Mouse (Mus musculus) forebrain, embryonic 13.5 days (tissue): ENCODE data around the gene Sypl. TPM values are rescaled to one million over a fixed set of nuclear protein-coding genes. Genes with fewer than 3 reads are reported as not detected.
"Not testable (repeated sequence)": the region's sequence is repeated elsewhere in the genome, so short reads cannot be mapped to it uniquely, and the experiment has no call there.

Experiments
- ATAC-seq: fragments of 200-750 bp; cut with Nextera tagmentation; 2 replicates; pipeline ENCODE4 v1.8.0; 2017
- H3K27ac ChIP-seq: fragments of 300-500 bp; sonication (generic); 2 replicates; pipeline ENCODE4 v1.5.1; 2015; ENCODE audit warnings: inconsistent platforms, mild to moderate bottlenecking, moderate library complexity
- H3K27me3 ChIP-seq: fragments of 300-500 bp; sonication (generic); 2 replicates; pipeline ENCODE4 v1.6.1; 2015; ENCODE audit warnings: mild to moderate bottlenecking, inconsistent platforms
- H3K36me3 ChIP-seq: fragments of 300-500 bp; sonication (generic); 2 replicates; pipeline ENCODE4 v1.6.1; 2015; ENCODE audit warnings: mild to moderate bottlenecking, inconsistent platforms; ENCODE audit not compliant: poor library complexity, severe bottlenecking
- H3K4me1 ChIP-seq: fragments of 300-500 bp; sonication (generic); 2 replicates; pipeline ENCODE4 v1.6.1; 2015; ENCODE audit warnings: inconsistent platforms
- H3K4me2 ChIP-seq: fragments of 300-500 bp; sonication (generic); 2 replicates; pipeline ENCODE4 v1.6.1; 2015; ENCODE audit warnings: inconsistent platforms, mild to moderate bottlenecking, moderate library complexity
- H3K4me3 ChIP-seq: fragments of 300-500 bp; sonication (generic); 2 replicates; pipeline ENCODE4 v1.5.1; 2015; ENCODE audit warnings: mild to moderate bottlenecking, inconsistent platforms
- H3K9ac ChIP-seq: fragments of 300-500 bp; sonication (generic); 2 replicates; pipeline ENCODE4 v1.6.1; 2015; ENCODE audit warnings: mild to moderate bottlenecking, inconsistent platforms
- H3K9me3 ChIP-seq: fragments of 300-500 bp; sonication (generic); replicated peaks from 2 replicates; pipeline ENCODE4 v1.6.1; 2016; ENCODE audit warnings: inconsistent platforms
- whole genome bisulfite sequencing: fragments of 180-500 bp; shearing (Covaris S2); methylation state at CpG from one replicate; pipeline ENCODE4 v1.1.7; 2015; 5-methylcytosine and 5-hydroxymethylcytosine counted together
- polyA plus RNA-seq: library from polyadenylated mRNA; unstranded; fragments of >200 nt; fragmentation: Nextera tagmentation; extraction: Ambion mirVana; gene quantifications from 2 replicates; pipeline ENCODE4 v1.2.1, GENCODE M21; 2015

Gene Sypl
- polyA plus RNA-seq, 1 experiment from 2014 or later, result 41.2 TPM

DNA sequence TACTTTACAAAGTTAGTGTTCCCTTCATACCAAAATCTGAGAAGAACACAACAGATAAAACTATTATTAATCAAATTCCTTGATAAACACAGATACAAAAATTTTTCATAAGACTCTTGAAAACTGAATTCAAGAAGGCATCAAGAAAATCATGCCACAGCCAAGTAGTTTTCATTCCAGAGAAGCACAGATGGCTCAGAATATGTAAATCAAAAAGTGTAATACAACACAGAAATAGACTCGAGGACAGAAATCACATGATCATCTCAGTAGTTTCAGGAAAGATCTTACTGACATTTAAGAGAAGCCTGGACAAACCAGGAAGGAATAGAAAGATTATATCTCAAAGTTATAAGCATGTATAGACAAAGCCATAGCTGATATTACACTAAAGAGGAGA, 32.6 kb downstream of the Sypl start:
- 72% methylated on average over 1 of the region's 1 CpGs for WGBS
- Histone ChIP-seq H3K4me1 (0 out of 2 replicates have a peak, but pooled peaks cover 5% of the 10 kb centered on the region), H3K27me3 (no peaks in the 10 kb centered on the region), H3K4me2 (no peak overlapping the region), H3K9ac (no peak overlapping the region), H3K27ac (no peak overlapping the region), H3K9me3 (no peaks in the 10 kb centered on the region), H3K4me3 (no peak overlapping the region), H3K36me3 (no peaks in the 10 kb centered on the region)
- ATAC-seq, result no peak

DNA sequence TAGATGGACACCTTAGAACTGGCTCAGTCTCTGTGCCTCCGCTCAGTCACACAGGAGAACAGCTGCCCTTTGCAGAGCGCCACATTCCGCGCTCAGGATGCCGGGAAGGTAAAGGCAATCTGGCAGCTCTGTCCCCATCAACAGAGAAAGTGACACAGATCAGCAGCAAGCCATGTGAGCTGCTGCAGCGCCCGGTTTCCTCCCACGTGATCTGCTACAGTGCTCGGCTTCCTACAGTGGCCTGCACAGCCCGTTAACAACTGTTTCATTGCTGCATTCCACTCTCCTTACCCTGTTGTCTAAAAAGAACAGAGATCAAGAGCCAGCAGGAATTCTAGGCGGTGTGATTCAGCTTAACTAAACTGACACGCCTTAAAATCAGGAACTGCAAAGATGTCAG, 36.0 kb downstream of the Sypl start:
- Histone ChIP-seq H3K27ac (no peak overlapping the region), H3K4me1 (no peaks in the 10 kb centered on the region), H3K4me3 (no peak overlapping the region), H3K9me3 (no peaks in the 10 kb centered on the region), H3K4me2 (no peak overlapping the region), H3K27me3 (no peaks in the 10 kb centered on the region), H3K36me3 (no peaks in the 10 kb centered on the region), H3K9ac (no peak overlapping the region)
- ATAC-seq, result no peak
- 70% methylated on average over 12 of the region's 12 CpGs for WGBS

GRCm38 (mm10) chr12:32994081-32994480, 40.4 kb downstream of the Sypl start:
- Histone ChIP-seq H3K4me2 (no peak overlapping the region), H3K9me3 (no peaks in the 10 kb centered on the region), H3K9ac (no peak overlapping the region), H3K27me3 (no peaks in the 10 kb centered on the region), H3K36me3 (no peaks in the 10 kb centered on the region), H3K4me3 (no peak overlapping the region), H3K4me1 (0 out of 2 replicates have a peak, but pooled peaks cover under 1% of the 10 kb centered on the region), H3K27ac (no peak overlapping the region)
- ATAC-seq, result no peak
- 84% methylated on average over 5 of the region's 5 CpGs for WGBS

- 86% methylated on average over 4 of the region's 4 CpGs for WGBS
- no peak for ATAC-seq
- H3K4me1 ChIP-seq, result 0 out of 2 replicates have a peak, but pooled peaks cover 4% of the 10 kb centered on the region
- H3K9me3 ChIP-seq, result no peaks in the 10 kb centered on the region
- H3K36me3 ChIP-seq, result no peaks in the 10 kb centered on the region
- H3K27me3 ChIP-seq, result no peaks in the 10 kb centered on the region
- no peak overlapping the region for H3K4me2 ChIP-seq
- no peak overlapping the region for H3K27ac ChIP-seq
- no peak overlapping the region for H3K9ac ChIP-seq
- H3K4me3 ChIP-seq, result no peak overlapping the region
Measured at GRCm38 (mm10) chr12:32995081-32995834, 41.6 kb downstream of the Sypl start.

GRCm38 (mm10) chr12:32998766-32999165, 45.1 kb downstream of the Sypl start:
- no peaks in the 10 kb centered on the region for H3K27me3 ChIP-seq
- H3K9me3 ChIP-seq, result no peaks in the 10 kb centered on the region
- 0 out of 2 replicates have a peak, but pooled peaks cover 4% of the 10 kb centered on the region for H3K4me1 ChIP-seq
- 61% methylated on average over 4 of the region's 5 CpGs for WGBS
- no peak for ATAC-seq
- H3K27ac ChIP-seq, result no peak overlapping the region
- no peaks in the 10 kb centered on the region for H3K36me3 ChIP-seq
- H3K9ac ChIP-seq, result no peak overlapping the region
- H3K4me3 ChIP-seq, result no peak overlapping the region
- H3K4me2 ChIP-seq, result no peak overlapping the region

DNA sequence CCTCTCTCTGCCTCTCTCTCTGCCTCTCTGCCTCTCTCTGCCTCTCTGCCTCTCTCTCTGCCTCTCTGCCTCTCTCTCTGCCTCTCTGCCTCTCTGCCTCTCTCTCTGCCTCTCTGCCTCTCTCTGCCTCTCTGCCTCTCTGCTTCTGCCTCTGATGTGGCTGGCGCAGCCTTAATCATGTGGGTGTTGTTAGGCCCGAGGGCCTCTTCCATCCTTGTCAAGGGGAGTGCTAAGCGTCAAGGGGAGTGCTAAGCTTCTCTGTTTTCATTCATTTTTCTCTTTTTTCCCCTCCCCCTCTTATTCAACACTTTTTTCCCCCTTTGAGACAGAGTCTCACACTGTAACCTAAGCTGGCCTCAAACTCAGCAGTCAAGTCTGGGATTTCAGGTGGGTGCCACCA, 46.1 kb downstream of the Sypl start:
- not testable (repeated sequence) for H3K36me3 ChIP-seq, H3K27ac ChIP-seq, H3K4me3 ChIP-seq, H3K9me3 ChIP-seq, H3K27me3 ChIP-seq, ATAC-seq, H3K4me2 ChIP-seq, H3K4me1 ChIP-seq, H3K9ac ChIP-seq
- 31% methylated on average over 3 of the region's 3 CpGs for WGBS

GRCm38 (mm10) chr12:33000402-33000801, 46.7 kb downstream of the Sypl start:
- 71% methylated on average over 4 of the region's 4 CpGs for WGBS
- no peak overlapping the region for H3K27ac ChIP-seq
- H3K36me3 ChIP-seq, result no peaks in the 10 kb centered on the region
- H3K4me1 ChIP-seq, result 0 out of 2 replicates have a peak, but pooled peaks cover 4% of the 10 kb centered on the region
- H3K9ac ChIP-seq, result no peak overlapping the region
- H3K4me2 ChIP-seq, result no peak overlapping the region
- no peak overlapping the region for H3K4me3 ChIP-seq
- H3K27me3 ChIP-seq, result no peaks in the 10 kb centered on the region
- H3K9me3 ChIP-seq, result no peaks in the 10 kb centered on the region
- ATAC-seq, result no peak

DNA sequence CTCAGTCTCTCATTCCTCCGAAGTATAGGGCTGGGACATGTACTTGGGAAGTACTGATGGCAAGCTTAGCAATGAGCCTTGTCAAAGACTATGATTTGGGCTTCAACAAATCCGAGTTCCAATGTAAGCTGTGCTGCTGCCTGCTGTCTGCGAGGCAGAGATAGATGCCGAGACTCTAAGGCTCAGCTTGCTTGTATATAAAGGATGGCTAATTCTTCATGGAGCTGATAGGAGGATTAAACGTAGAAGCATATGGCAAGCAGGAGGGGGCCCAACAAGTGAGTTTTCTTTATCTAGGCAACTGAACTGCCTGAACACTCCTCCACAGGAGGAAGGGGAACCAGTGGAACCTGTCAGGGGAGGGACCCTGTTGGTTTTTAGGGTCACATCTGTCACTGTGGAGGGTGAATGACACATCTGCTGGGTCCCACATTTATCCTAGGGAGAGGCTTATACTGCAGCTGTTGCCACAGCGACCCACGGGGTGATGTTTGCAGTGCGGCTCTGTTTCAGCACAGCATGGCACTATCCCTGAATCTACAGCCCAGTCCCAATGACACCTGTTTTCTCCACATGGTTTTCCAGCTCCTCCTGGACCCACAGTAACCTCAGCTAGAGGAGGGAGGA, 49.8 kb downstream of the Sypl start:
- H3K36me3 ChIP-seq, result no peaks in the 10 kb centered on the region
- H3K27me3 ChIP-seq, result no peaks in the 10 kb centered on the region
- H3K27ac ChIP-seq, result no peak overlapping the region
- no peak overlapping the region for H3K4me3 ChIP-seq
- H3K4me2 ChIP-seq, result no peak overlapping the region
- 0 out of 2 replicates have a peak, but pooled peaks cover 4% of the 10 kb centered on the region for H3K4me1 ChIP-seq
- no peaks in the 10 kb centered on the region for H3K9me3 ChIP-seq
- H3K9ac ChIP-seq, result no peak overlapping the region
- WGBS, result 68% methylated on average over 8 of the region's 8 CpGs
- 0 out of 2 replicates have a peak, but pooled peaks have one; percentile 19 for ATAC-seq

DNA sequence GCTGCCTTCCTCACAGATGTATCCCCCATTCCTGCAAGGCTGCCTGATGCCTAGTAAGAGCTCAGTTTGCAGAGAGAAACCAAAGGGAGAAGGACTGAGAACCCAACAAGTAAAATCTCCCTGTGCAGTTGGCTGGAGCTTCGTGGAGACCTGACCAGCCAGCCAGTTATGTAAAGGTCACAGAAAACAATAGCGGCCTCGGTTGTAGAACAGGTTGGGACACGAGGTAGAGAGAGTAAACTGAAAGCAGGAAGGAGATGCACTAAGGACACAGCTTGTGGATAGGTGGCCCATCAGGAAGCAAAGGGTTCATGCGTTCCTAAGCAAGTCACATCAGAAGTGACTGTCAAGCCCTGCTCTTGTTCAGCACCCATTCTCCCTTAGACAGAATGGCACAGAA, 52.2 kb downstream of the Sypl start:
- no peak overlapping the region for H3K4me2 ChIP-seq
- H3K27me3 ChIP-seq, result no peaks in the 10 kb centered on the region
- H3K4me1 ChIP-seq, result no peaks in the 10 kb centered on the region
- no peak overlapping the region for H3K4me3 ChIP-seq
- no peak overlapping the region for H3K27ac ChIP-seq
- H3K9me3 ChIP-seq, result no peaks in the 10 kb centered on the region
- no peak overlapping the region for H3K9ac ChIP-seq
- no peaks in the 10 kb centered on the region for H3K36me3 ChIP-seq
- 87% methylated on average over 5 of the region's 5 CpGs for WGBS
- ATAC-seq, result no peak

- Histone ChIP-seq H3K27me3 (no peaks in the 10 kb centered on the region), H3K4me2 (no peak overlapping the region), H3K9ac (no peak overlapping the region), H3K4me1 (no peaks in the 10 kb centered on the region), H3K9me3 (no peaks in the 10 kb centered on the region), H3K4me3 (no peak overlapping the region), H3K27ac (no peak overlapping the region), H3K36me3 (no peaks in the 10 kb centered on the region)
- WGBS, result 93% methylated on average over 2 of the region's 2 CpGs
- ATAC-seq, result no peak
Measured at GRCm38 (mm10) chr12:33007176-33007575, 53.5 kb downstream of the Sypl start.

DNA sequence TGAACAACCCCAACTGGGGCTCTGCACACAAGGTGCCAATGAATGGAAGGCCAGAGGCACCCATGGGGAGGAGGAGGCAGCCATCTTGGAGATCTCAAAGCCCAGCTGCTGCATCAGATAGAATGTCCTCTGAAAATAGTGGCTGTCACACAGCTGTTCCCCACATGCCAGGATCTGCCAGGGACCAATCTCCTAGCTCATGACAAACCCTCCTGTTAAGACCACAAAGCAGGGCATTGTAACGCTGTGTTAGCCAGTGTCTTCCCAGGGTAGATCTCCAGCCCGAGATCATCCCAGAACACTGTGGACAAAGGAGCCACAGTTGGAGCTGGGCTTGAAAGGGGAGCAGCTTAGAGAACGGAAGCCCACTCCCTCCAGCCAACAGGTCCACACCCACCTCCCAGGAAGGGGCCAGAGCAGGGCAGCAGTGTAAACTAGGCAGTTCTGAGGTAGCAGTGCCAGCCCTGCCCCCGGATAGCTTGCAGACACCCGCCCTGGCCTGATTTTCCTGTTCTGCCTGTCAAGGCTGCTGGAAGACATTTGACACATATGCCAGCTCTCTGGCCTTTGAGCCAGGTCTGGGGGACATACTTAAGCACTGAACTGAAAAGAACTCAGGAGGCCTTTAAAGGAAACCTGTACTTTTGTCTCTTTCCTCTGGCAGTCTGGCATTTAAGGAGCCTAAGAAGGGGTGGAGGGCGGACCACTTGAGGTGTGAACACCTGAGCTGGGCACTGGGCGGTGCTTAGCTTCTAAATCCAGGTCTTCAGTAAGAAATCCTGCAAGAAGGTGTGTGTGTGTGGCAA, 54.8 kb downstream of the Sypl start:
- Histone ChIP-seq H3K4me3 (no peak overlapping the region), H3K4me1 (peaks cover 2% of the 10 kb centered on the region), H3K9me3 (no peaks in the 10 kb centered on the region), H3K36me3 (no peaks in the 10 kb centered on the region), H3K27ac (no peak overlapping the region), H3K27me3 (no peaks in the 10 kb centered on the region), H3K4me2 (no peak overlapping the region), H3K9ac (no peak overlapping the region; the same call in 1 of the 2 replicates)
- 53% methylated on average over 7 of the region's 7 CpGs for WGBS
- no peak for ATAC-seq
